Mouse (Mus musculus) midbrain, embryonic 15.5 days (tissue): ENCODE data around the gene Cyp4f15. TPM values are rescaled to one million over a fixed set of nuclear protein-coding genes. Genes with fewer than 3 reads are reported as not detected.
A peak's percentile ranks its signal among the peaks of the same experiment; 100 is the strongest.

Experiments
- ATAC-seq: fragments of 200-750 bp; cut with Nextera tagmentation; replicated peaks from 2 replicates; pipeline ENCODE4 v1.8.0; 2017; ENCODE audit warnings: moderate TSS enrichment
- H3K27ac ChIP-seq: fragments of 300-500 bp; sonication (generic); 2 replicates; pipeline ENCODE4 v1.5.1; 2015; ENCODE audit warnings: mild to moderate bottlenecking, inconsistent platforms
- H3K27me3 ChIP-seq: fragments of 300-500 bp; sonication (generic); replicated peaks from 2 replicates; pipeline ENCODE4 v1.6.1; 2015; ENCODE audit warnings: inconsistent platforms
- H3K36me3 ChIP-seq: fragments of 300-500 bp; sonication (generic); replicated peaks from 2 replicates; pipeline ENCODE4 v1.6.1; 2015; ENCODE audit warnings: inconsistent platforms
- H3K4me1 ChIP-seq: fragments of 300-500 bp; sonication (generic); 2 replicates; pipeline ENCODE4 v1.6.1; 2015; ENCODE audit warnings: inconsistent platforms
- H3K4me2 ChIP-seq: fragments of 300-500 bp; sonication (generic); 2 replicates; pipeline ENCODE4 v1.6.1; 2015; ENCODE audit warnings: inconsistent platforms, mild to moderate bottlenecking, moderate library complexity
- H3K4me3 ChIP-seq: fragments of 300-500 bp; sonication (generic); 2 replicates; pipeline ENCODE4 v1.5.1; 2015; ENCODE audit warnings: mild to moderate bottlenecking, inconsistent platforms
- H3K9ac ChIP-seq: fragments of 300-500 bp; sonication (generic); 2 replicates; pipeline ENCODE4 v1.6.1; 2015; ENCODE audit warnings: mild to moderate bottlenecking, inconsistent platforms
- H3K9me3 ChIP-seq: fragments of 300-500 bp; sonication (generic); 2 replicates; pipeline ENCODE4 v1.6.1; 2016; ENCODE audit warnings: inconsistent platforms
- WGBS: fragments of 180-500 bp; shearing (Covaris S2); methylation state at CpG from one replicate; pipeline ENCODE4 v1.1.7; 2015; ENCODE audit warnings: mixed read lengths; 5-methylcytosine and 5-hydroxymethylcytosine counted together
- polyA plus RNA-seq: library from polyadenylated mRNA; unstranded; fragments of >200 nt; fragmentation: Nextera tagmentation; extraction: Ambion mirVana; gene quantifications from 2 replicates; pipeline ENCODE4 v1.2.1, GENCODE M21; 2015

Gene Cyp4f15
- 1.5 and 1.7 TPM in 2 replicates for polyA plus RNA-seq

DNA sequence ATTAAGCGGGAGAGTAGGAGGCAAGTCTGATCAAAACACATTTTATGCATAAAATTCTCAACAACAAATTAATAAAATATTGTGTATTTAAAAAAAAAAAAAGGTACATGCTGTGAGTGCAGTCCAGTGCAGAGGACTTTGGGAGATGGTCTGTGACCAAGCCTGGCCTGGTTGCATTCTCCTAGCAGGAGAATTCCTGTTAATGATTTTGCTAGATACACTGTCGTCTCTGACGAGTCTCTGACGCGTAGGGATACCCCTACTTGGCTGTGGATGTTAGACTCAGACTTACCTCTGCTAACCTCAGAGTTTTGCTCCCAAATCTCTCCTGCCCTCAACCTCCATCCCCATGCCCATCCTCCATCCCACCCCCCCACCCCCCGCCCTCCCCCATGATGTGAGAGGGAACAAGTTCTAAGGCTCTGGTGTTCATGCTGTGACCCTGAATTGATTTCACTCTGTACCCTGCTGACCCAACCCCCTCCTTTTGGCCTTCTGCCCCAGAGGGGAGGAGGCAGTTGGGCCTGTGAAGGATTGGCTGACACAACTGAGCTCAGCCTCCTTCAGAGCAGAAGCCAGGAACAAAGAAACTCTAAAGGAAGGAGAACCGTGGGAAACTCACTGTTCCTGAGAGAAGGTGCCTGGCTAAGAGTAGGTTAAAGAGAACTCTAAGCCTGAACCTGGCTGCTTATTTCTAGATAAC, at the start of gene Cyp4f15:
TSS of gene Cyp4f15 (plus strand) at position 580 of the 703 bp plus-strand sequence.
- no peak within 1 kb of the TSS for H3K9ac ChIP-seq
- no peak for ATAC-seq
- H3K4me3 ChIP-seq = no peak within 1 kb of the TSS
- H3K4me2 ChIP-seq = no peak within 1 kb of the TSS
- H3K4me1 ChIP-seq = no peaks in the 10 kb centered on the region
- H3K9me3 ChIP-seq = no peaks in the 10 kb centered on the region
- H3K27ac ChIP-seq = no peak within 1 kb of the TSS
- no peaks in the 10 kb centered on the region for H3K27me3 ChIP-seq
- WGBS = 20% methylated on average over 7 of the region's 7 CpGs
- H3K36me3 ChIP-seq = no peaks in the 10 kb centered on the region

DNA sequence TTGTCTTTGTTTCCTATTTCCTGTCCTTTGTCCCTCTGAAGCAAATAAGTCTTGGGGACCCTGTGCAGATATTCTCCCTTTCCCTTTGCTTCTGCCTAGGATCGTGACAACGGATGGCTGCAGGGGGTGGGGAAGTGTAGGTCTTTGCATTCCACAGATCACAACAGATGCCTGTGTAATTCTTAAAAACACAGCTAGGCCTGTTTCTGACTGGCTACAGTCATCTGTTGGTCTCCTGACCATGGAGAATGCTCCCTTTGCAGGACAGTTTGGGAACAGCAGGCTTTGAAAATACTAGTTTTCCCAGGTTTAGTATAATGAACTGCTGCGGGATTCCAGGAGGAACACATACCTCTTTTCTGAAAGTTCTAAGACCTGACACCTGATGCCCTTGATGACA, 49.1 kb upstream of the Cyp4f15 start:
- Histone ChIP-seq H3K4me1 (peaks cover 6% of the 10 kb centered on the region), H3K4me2 (no peak overlapping the region), H3K4me3 (no peak overlapping the region), H3K9ac (no peak overlapping the region), H3K9me3 (no peaks in the 10 kb centered on the region), H3K27me3 (no peaks in the 10 kb centered on the region), H3K27ac (no peak overlapping the region), H3K36me3 (no peaks in the 10 kb centered on the region)
- no peak for ATAC-seq
- 62% methylated on average over 3 of the region's 3 CpGs for WGBS

DNA sequence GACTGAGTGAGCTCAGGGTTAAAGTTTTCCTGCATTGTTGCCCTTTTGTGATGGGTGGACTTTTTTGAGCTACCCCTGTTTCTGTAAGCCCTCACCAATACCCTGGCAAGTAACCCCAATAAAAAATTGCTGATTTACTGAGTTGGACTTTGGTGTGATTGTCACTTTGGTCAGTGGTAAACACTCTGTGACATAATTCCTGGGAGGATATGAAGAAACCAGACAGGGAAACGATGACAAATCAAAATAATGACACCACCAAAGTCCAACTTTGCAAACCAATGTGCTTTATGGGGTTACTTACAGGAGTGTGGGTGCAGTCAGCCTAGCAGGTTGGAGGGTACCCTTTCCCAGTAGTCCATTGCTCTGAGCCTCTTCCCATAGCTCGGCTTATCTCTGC, 48.3 kb upstream of the Cyp4f15 start:
- H3K36me3 ChIP-seq = no peaks in the 10 kb centered on the region
- no peaks in the 10 kb centered on the region for H3K9me3 ChIP-seq
- WGBS = 90% methylated on average over 2 of the region's 2 CpGs
- peaks cover 6% of the 10 kb centered on the region for H3K4me1 ChIP-seq
- H3K4me2 ChIP-seq = no peak overlapping the region
- no peak overlapping the region for H3K9ac ChIP-seq
- H3K27me3 ChIP-seq = no peaks in the 10 kb centered on the region
- no peak for ATAC-seq
- no peak overlapping the region for H3K4me3 ChIP-seq
- no peak overlapping the region for H3K27ac ChIP-seq

DNA sequence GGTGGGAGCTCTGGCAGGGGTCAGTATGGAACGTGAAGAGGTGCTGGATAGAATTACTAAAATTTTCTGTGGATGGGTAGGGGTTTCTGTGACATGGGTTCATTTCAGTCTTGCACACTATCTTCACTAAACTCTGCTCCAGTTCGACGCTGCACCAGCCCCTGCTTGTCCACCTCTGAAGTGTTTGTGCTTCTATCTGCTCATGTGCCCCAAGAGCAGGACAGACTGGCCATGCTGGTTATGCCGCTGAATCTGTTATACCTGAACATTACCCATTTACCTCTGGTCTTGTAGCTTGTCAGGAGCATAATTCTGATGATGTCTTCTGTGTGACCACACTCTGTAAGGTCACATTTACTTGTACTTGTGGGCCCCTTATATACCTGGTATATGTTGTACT, 38.8 kb upstream of the Cyp4f15 start:
- ATAC-seq = no peak
- Histone ChIP-seq H3K27ac (no peak overlapping the region), H3K27me3 (no peaks in the 10 kb centered on the region), H3K9ac (no peak overlapping the region), H3K4me3 (no peak overlapping the region), H3K4me2 (no peak overlapping the region), H3K4me1 (no peaks in the 10 kb centered on the region), H3K36me3 (no peaks in the 10 kb centered on the region), H3K9me3 (no peaks in the 10 kb centered on the region)
- 85% methylated on average over 4 of the region's 4 CpGs for WGBS

DNA sequence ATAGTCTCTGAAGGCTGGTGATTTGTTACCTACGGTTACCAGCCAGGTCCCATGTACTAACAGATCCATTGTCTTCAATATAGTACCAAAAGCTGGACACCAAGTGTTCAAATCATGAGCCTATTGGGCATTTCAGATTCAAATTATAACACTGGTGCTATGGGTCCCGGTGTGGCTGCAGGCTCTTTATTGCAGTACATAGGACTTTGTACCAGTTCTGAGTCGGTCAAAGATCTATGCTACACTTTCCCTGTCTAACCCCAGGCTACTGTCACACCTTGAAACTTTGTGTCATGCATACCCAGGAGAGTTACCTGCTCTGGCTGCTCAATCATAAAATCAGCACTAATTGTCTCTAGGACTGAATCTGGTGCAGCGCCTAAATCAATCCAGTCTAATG, 31.6 kb upstream of the Cyp4f15 start:
- Histone ChIP-seq H3K27me3 (no peaks in the 10 kb centered on the region), H3K4me2 (no peak overlapping the region), H3K9me3 (no peaks in the 10 kb centered on the region), H3K4me3 (no peak overlapping the region), H3K27ac (no peak overlapping the region), H3K4me1 (no peaks in the 10 kb centered on the region), H3K36me3 (no peaks in the 10 kb centered on the region), H3K9ac (no peak overlapping the region)
- 92% methylated on average over 4 of the region's 4 CpGs for whole genome bisulfite sequencing
- no peak for ATAC-seq

DNA sequence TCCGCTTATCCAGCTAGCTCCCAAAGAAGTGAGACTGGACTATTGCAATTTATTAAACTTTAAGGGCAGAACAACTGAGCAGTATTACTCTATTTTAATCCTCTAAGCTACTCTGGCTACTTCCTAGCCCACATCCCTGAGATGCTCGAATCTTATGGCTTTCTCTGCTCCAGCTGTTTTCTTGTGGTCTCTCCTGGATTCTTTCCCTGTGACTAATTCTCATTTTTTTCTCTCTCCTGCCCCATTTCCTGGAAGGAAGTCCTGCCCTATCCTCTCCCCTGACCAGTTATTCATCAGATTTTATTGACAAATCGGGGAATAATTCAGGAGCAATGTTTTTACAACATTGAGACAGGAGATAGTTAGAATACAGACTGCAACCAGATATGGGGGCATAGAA, 28.4 kb upstream of the Cyp4f15 start:
- no peaks in the 10 kb centered on the region for H3K4me1 ChIP-seq
- no peak overlapping the region for H3K4me3 ChIP-seq
- H3K27ac ChIP-seq = no peak overlapping the region
- no peak for ATAC-seq
- H3K9ac ChIP-seq = no peak overlapping the region
- H3K9me3 ChIP-seq = no peaks in the 10 kb centered on the region
- 69% methylated on average over 3 of the region's 3 CpGs for WGBS
- no peaks in the 10 kb centered on the region for H3K27me3 ChIP-seq
- H3K36me3 ChIP-seq = no peaks in the 10 kb centered on the region
- H3K4me2 ChIP-seq = no peak overlapping the region

DNA sequence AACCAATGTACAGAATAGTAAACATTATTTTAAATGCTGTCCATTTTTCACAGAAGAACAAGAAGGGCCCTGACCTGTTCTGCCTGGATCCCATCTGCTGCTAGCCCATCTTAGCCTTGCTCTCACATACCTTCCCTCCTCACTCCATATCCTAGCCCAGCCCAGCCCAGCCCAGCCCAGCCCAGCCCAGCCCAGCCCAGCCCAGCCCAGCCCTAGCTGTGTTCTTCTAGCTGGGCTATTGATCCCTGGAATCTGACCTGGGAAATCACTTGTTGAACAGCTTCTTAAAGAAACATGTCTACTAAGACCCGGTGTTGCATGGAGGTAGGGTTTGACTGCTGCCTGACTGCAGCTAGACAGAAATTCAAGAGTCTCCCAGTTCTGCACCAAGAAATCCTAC, 27.2 kb upstream of the Cyp4f15 start:
- H3K27ac ChIP-seq = no peak overlapping the region
- H3K9ac ChIP-seq = no peak overlapping the region
- no peaks in the 10 kb centered on the region for H3K4me1 ChIP-seq
- H3K4me2 ChIP-seq = no peak overlapping the region
- no peaks in the 10 kb centered on the region for H3K27me3 ChIP-seq
- no peak for ATAC-seq
- WGBS = 86% methylated on average over 1 of the region's 1 CpGs
- no peaks in the 10 kb centered on the region for H3K9me3 ChIP-seq
- H3K4me3 ChIP-seq = no peak overlapping the region
- H3K36me3 ChIP-seq = no peaks in the 10 kb centered on the region

DNA sequence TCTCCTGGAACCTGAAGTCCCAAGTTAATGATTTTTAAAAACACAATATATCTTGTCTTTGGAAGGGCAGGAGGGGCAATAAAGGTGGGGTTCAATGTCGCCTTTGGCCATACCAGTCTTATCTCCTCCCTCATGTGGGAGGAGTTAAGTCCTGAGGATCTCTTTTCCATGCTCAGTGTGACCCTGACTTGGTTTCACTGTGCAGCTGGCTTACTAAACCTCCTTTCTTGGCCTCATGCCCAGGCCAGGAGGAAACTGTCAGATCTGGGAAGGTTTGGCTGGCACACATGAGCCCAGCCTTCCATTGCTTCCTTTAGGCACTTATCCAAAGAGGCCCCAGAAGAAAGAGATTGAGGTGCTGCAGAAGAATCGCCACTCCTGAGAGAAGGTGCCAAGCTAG, 26.7 kb upstream of the Cyp4f15 start, which contains the start of gene Cyp4f40:
TSS of gene Cyp4f40 (plus strand) at position 189 of the 400 bp plus-strand sequence.
- WGBS = 61% methylated on average over 2 of the region's 2 CpGs
- H3K4me3 ChIP-seq = no peak within 1 kb of the TSS
- H3K4me2 ChIP-seq = no peak within 1 kb of the TSS
- no peaks in the 10 kb centered on the region for H3K9me3 ChIP-seq
- H3K27ac ChIP-seq = no peak within 1 kb of the TSS
- H3K27me3 ChIP-seq = no peaks in the 10 kb centered on the region
- no peaks in the 10 kb centered on the region for H3K4me1 ChIP-seq
- H3K9ac ChIP-seq = no peak within 1 kb of the TSS
- no peak for ATAC-seq
- no peaks in the 10 kb centered on the region for H3K36me3 ChIP-seq

DNA sequence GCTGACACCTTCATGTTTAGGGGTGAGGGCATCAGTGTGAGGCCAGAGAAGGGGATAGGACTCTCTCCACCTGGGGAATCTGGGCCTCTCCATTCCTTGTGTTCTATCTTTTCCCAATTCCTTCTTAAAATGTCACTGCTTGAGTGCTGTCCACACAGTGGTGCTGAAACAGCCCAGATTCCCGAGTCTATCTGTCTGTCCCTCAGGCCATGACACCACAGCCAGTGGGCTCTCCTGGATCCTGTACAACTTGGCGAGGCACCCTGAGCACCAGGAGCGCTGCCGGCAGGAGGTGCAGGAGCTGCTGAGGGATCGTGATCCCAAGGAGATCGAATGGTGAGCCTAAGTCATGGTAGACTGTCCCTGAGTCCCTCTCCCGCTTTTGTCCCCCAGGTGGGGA, 11.5 kb upstream of the Cyp4f15 start:
- H3K4me3 ChIP-seq = no peak overlapping the region
- H3K4me2 ChIP-seq = no peak overlapping the region
- H3K36me3 ChIP-seq = no peaks in the 10 kb centered on the region
- WGBS = 67% methylated on average over 7 of the region's 7 CpGs
- no peaks in the 10 kb centered on the region for H3K27me3 ChIP-seq
- no peak overlapping the region for H3K9ac ChIP-seq
- peaks cover 5% of the 10 kb centered on the region; the same call in 1 of the 2 replicates for H3K4me1 ChIP-seq
- ATAC-seq = no peak
- no peaks in the 10 kb centered on the region for H3K9me3 ChIP-seq
- no peak overlapping the region for H3K27ac ChIP-seq

DNA sequence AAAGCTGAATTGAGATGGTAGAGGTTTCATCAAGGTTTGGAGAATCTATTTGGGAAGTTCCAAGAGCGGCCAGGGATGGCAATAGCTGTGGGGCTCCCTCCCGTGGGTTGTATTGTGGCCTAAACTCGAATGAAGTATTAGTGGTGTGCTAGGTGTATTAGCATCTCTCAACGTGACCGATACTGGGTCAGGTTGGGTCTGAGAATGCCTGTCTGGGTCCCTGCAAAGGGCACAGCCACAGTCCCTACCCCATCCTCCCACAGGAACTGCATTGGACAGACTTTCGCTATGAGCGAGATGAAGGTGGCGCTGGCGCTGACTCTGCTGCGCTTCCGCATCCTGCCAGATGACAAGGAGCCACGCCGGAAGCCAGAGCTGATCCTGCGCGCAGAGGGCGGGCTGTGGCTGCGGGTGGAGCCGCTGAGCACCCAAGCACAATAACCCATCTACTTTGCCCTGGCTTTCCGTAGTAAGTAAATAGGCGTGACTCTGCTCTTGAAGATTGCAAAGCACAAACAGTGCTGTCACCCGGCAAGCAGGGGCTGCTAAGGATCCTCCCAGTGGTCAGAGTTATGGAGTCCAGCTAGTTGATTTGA, 9.3 kb upstream of the Cyp4f15 start:
- ATAC-seq = peak; percentile 69
- Histone ChIP-seq H3K9ac (no peak overlapping the region), H3K4me3 (peak overlapping the region; percentile 8), H3K36me3 (no peaks in the 10 kb centered on the region), H3K9me3 (no peaks in the 10 kb centered on the region), H3K27ac (no peak overlapping the region), H3K4me2 (peak overlapping the region; percentile 40), H3K27me3 (no peaks in the 10 kb centered on the region), H3K4me1 (peaks cover 5% of the 10 kb centered on the region; the same call in 1 of the 2 replicates)
- WGBS = 36% methylated on average over 21 of the region's 21 CpGs

DNA sequence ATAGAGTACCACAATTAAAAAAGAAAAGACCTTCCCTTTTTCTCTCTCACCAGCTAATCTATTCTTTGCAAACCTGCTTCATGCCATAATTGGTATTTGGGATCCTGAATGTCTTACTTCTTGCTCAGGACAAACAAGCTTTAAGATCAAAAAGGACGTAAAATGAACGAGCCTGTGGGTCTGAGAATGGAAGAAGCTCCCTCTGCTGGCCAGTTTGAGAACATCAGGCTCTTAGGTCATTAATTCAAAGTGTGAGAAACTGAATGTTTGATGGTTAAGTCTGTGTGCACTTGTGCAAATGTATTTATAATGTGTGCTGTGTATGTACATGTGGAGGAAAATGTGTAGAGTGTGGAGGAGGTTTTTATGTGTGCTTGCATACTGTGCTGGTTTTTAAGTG, 5.0 kb upstream of the Cyp4f15 start:
- 13% methylated on average over 2 of the region's 2 CpGs for WGBS
- no peak overlapping the region for H3K4me2 ChIP-seq
- no peaks in the 10 kb centered on the region for H3K9me3 ChIP-seq
- H3K27ac ChIP-seq = no peak overlapping the region
- no peak overlapping the region for H3K9ac ChIP-seq
- no peak overlapping the region for H3K4me3 ChIP-seq
- ATAC-seq = no peak
- H3K4me1 ChIP-seq = peaks cover 5% of the 10 kb centered on the region; the same call in 1 of the 2 replicates
- H3K27me3 ChIP-seq = no peaks in the 10 kb centered on the region
- H3K36me3 ChIP-seq = no peaks in the 10 kb centered on the region

DNA sequence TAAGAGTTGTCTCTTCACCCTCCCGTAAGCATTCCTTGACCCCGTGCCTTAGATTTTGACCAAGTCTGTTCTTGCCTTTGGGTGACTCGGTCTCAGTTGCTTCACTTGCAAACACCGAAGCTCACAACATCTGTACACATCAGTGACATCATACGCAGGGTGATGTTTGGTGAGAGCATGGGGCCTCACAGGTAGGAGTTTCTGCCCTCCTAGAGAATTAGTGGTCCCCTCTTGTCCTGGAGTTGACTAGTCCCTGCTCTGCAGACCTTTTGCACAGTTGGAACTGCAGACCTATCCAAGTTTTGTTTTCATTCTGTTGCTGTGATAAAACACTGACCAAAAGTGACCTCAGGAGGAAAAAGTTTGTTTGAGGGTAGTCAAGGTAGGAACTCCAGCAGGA, 1.3 kb downstream of the Cyp4f15 start:
- no peaks in the 10 kb centered on the region for H3K4me1 ChIP-seq
- H3K36me3 ChIP-seq = no peaks in the 10 kb centered on the region
- no peak overlapping the region for H3K4me3 ChIP-seq
- no peaks in the 10 kb centered on the region for H3K27me3 ChIP-seq
- H3K27ac ChIP-seq = no peak overlapping the region
- 95% methylated on average over 5 of the region's 5 CpGs for WGBS
- no peak overlapping the region for H3K4me2 ChIP-seq
- no peak for ATAC-seq
- H3K9me3 ChIP-seq = no peaks in the 10 kb centered on the region
- H3K9ac ChIP-seq = no peak overlapping the region

DNA sequence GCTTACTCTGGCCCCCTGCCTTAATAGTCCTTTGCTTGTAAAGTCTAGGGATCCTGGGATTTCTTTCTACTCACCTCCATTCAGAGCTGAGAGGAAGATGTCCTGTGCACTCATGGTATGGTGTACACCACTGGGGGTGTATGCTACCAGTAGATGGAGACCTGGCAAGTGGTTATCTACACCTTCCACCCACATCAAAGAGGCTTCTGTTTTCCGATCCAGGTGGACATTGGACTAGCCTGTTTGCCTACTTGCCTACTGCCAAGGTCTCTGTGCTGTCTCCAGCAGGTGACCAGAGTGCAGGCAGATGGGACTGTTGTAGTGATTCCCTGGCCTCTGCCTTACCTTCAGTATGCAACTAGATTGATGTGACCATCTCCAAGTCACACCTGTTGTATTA, 5.5 kb downstream of the Cyp4f15 start:
- 96% methylated on average over 1 of the region's 1 CpGs for WGBS

More for the DNA sequence above, 5.5 kb downstream of the Cyp4f15 start:
- no peak overlapping the region for H3K27ac ChIP-seq
- H3K4me1 ChIP-seq = no peaks in the 10 kb centered on the region
- H3K9ac ChIP-seq = no peak overlapping the region
- H3K4me3 ChIP-seq = no peak overlapping the region
- ATAC-seq = no peak
- no peaks in the 10 kb centered on the region for H3K36me3 ChIP-seq
- H3K27me3 ChIP-seq = no peaks in the 10 kb centered on the region
- no peak overlapping the region for H3K4me2 ChIP-seq
- H3K9me3 ChIP-seq = no peaks in the 10 kb centered on the region
